In genomic region chr2:60328641-60329040, GRCm38 (mm10) we compare ENCODE assay signal across 25 mouse cellular contexts. TPM values are rescaled to one million over a fixed set of nuclear protein-coding genes. Genes with fewer than 3 reads are reported as not detected.
DNase-seq lines count a peak whose midpoint lies in the region; TF ChIP-seq lines count a peak whose summit lies in the region.
"Had no signal": no experiment of that assay in that cellular context is flagged by ENCODE, and none has a peak within 500 bp of the region (broad histone marks: within the 10 kb centered on the region; RNA-seq: fewer than 3 reads in every experiment).

No protein-coding gene starts in this region.

- peaks cover 19 to 42% of the 10 kb centered on the region in 2 experiments for H3K4me1 ChIP-seq in CH12.LX (ENCODE audit: control insufficient read depth in 1 of 2, insufficient read depth in 2 of 2)
- H3K4me1 ChIP-seq: forebrain, embryonic 10.5 days; forebrain, embryonic 13.5 days; heart, embryonic 12.5 days; heart, embryonic 15.5 days; intestine, embryonic 15.5 days had no signal

- no peak; the same call in 1 of the 2 replicates for TF ChIP-seq RAD21 in CH12.LX (IDR thresholded peaks at IDR 0.05; ENCODE audit: low read depth, low read length)

- peak; percentile 92 for TF ChIP-seq EP300 in CH12.LX (IDR thresholded peaks at IDR 0.05; ENCODE audit: low read length)

- no peaks in the 10 kb centered on the region for H3K79me2 ChIP-seq in CH12.LX (replicated peaks; ENCODE audit: control insufficient read depth, extremely low read depth, insufficient read depth, poor library complexity, severe bottlenecking)

- in situ Hi-C loops in CH12.LX (cut with MboI; ENCODE audit: low pct_ligation_motif_present, low pct_unique_long_range_greater_than_20kb, low sequenced_read_pairs) = no loop called here

- H3K27ac ChIP-seq in CH12.LX (ENCODE audit: insufficient read depth, low read depth) = peak overlapping the region; percentile 90
- H3K27ac ChIP-seq: forebrain, embryonic 10.5 days; forebrain, embryonic 13.5 days; gastrocnemius, adult 2 months; heart, embryonic 15.5 days; hindbrain, embryonic 14.5 days; hindbrain, postnatal 0 days; intestine, embryonic 15.5 days had no signal

- H3K27me3 ChIP-seq in CH12.LX (replicated peaks) = no peaks in the 10 kb centered on the region
- H3K27me3 ChIP-seq: forebrain, embryonic 13.5 days; heart, embryonic 12.5 days; heart, embryonic 15.5 days; intestine, embryonic 15.5 days had no signal

- peaks cover 22 to 50% of the 10 kb centered on the region in 2 experiments for H3K36me3 ChIP-seq in CH12.LX (replicated peaks in 1 of 2; ENCODE audit: control insufficient read depth in 1 of 2, insufficient read depth in 1 of 2, low read length in 1 of 2)
- H3K36me3 ChIP-seq: forebrain, embryonic 10.5 days; heart, embryonic 15.5 days; intestine, embryonic 15.5 days had no signal

- H3K4me3 ChIP-seq in CH12.LX (replicated peaks in 1 of 3; ENCODE audit: low read depth in 2 of 3, low read length in 2 of 3, poor library complexity in 1 of 3) = peak overlapping the region in 1 of 3 experiments; percentile 45
- H3K4me3 ChIP-seq: forebrain, embryonic 10.5 days; forebrain, embryonic 13.5 days; gastrocnemius, adult 2 months; heart, embryonic 12.5 days; heart, embryonic 15.5 days; intestine, embryonic 15.5 days had no signal

- peak overlapping the region; percentile 54 for H3K4me2 ChIP-seq in CH12.LX (ENCODE audit: insufficient read depth, low read depth, poor library complexity, severe bottlenecking)
- H3K4me2 ChIP-seq: forebrain, embryonic 13.5 days; heart, embryonic 12.5 days; heart, embryonic 15.5 days; hindbrain, embryonic 14.5 days; intestine, embryonic 15.5 days had no signal

- no peak for TF ChIP-seq CTCF in CH12.LX (conservative IDR thresholded peaks at IDR 0.05 in 1 of 2, IDR thresholded peaks at IDR 0.05 in 1 of 2; ENCODE audit: low read depth in 2 of 2, low read length in 2 of 2)

- peak overlapping the region; percentile 37 for H3K9ac ChIP-seq in CH12.LX (ENCODE audit: insufficient read depth, low read depth)
- H3K9ac ChIP-seq: forebrain, embryonic 13.5 days; heart, embryonic 12.5 days; heart, embryonic 15.5 days; hindbrain, embryonic 14.5 days; intestine, embryonic 15.5 days had no signal

- dilution Hi-C loops in CH12.LX (cut with MboI; ENCODE audit: extremely low pct_ligation_motif_present, extremely low pct_unique_long_range_greater_than_20kb, low sequenced_read_pairs) = no loop called here

- H3K9me3 ChIP-seq in CH12.LX (replicated peaks; ENCODE audit: low read length) = no peaks in the 10 kb centered on the region
- H3K9me3 ChIP-seq: forebrain, embryonic 10.5 days; forebrain, embryonic 13.5 days; heart, embryonic 12.5 days; heart, embryonic 15.5 days; intestine, embryonic 15.5 days had no signal

- DNase-seq in 416B (ENCODE audit: low read depth) = peak; percentile 21
- DNase-seq in CD4-positive helper T cell, adult 2 months (ENCODE audit: low read depth, low spot score) = peak; percentile 31
- DNase-seq in CH12.LX (ENCODE audit: extremely low read depth) = peak; percentile 71
- peak; percentile 68 for DNase-seq in induced T-regulatory cell, adult 2 months (ENCODE audit: low read depth)
- DNase-seq in heart, postnatal 25 days (ENCODE audit: low spot score) = no peak
- no peak for DNase-seq in c-Kit-positive CD71-positive TER-119-positive erythroid progenitor cells, embryonic 14.5 days (ENCODE audit: low spot score)
- DNase-seq in ovary, postnatal 14 days (ENCODE audit: low spot score) = no peak
- DNase-seq: adrenal gland, adult 8-10 months; adrenal gland, postnatal 25 days; cerebellum, adult 18-20 months; cerebellum, adult 9-10 months; cerebellum, postnatal 14 days; gastrocnemius, adult 2 months; gastrocnemius, postnatal 14 days; heart, adult 11 months; heart, postnatal 10 days; heart, postnatal 4 days; kidney, adult 11 months had no signal

- no peak for TF ChIP-seq POLR2A in CH12.LX (IDR thresholded peaks at IDR 0.05; ENCODE audit: low read depth, low read length)

- intact Hi-C loops in heart, postnatal 25 days (cut with DNase I) = no loop called here

TF ChIP-seq in CH12.LX, 34 proteins besides CTCF, POLR2A, EP300 and RAD21:
- TF ChIP-seq NELFE (IDR thresholded peaks at IDR 0.05; ENCODE audit: low read depth, low read length) (no peak), ELF1 (IDR thresholded peaks at IDR 0.05; ENCODE audit: low read depth, low read length) (no peak), TCF12 (IDR thresholded peaks at IDR 0.05; ENCODE audit: low read depth, low read length) (peak; percentile 63), MAZ (IDR thresholded peaks at IDR 0.05; ENCODE audit: low read depth, low read length) (no peak), SMC3 (IDR thresholded peaks at IDR 0.05; ENCODE audit: low read depth, low read length) (no peak), KAT2A (IDR thresholded peaks at IDR 0.05; ENCODE audit: insufficient replicate concordance, low read length) (no peak), HCFC1 (IDR thresholded peaks at IDR 0.05; ENCODE audit: low read depth, low read length) (no peak), E2F4 (IDR thresholded peaks at IDR 0.05; ENCODE audit: insufficient replicate concordance, low read depth, low read length) (no peak), MEF2A (IDR thresholded peaks at IDR 0.05; ENCODE audit: borderline replicate concordance, low read depth, low read length) (peak; percentile 83; the same call in 1 of the 2 replicates), ZKSCAN1 (IDR thresholded peaks at IDR 0.05; ENCODE audit: borderline replicate concordance, low read depth, low read length) (no peak), JUND (conservative IDR thresholded peaks at IDR 0.05; ENCODE audit: low read depth, low read length) (peak; percentile 85; the same call in 1 of the 2 replicates), TBP (conservative IDR thresholded peaks at IDR 0.05; ENCODE audit: low read depth, low read length) (no peak), USF2 (conservative IDR thresholded peaks at IDR 0.05; ENCODE audit: low read depth, low read length) (no peak), MYC (IDR thresholded peaks at IDR 0.05; ENCODE audit: low read depth, low read length) (no peak), ETS1 (conservative IDR thresholded peaks at IDR 0.05; ENCODE audit: low read depth, low read length) (peak; percentile 78), ZNF384 (IDR thresholded peaks at IDR 0.05; ENCODE audit: low read depth, low read length) (no peak), NRF1 (IDR thresholded peaks at IDR 0.05; ENCODE audit: low read depth, low read length) (no peak), ZC3H11A (IDR thresholded peaks at IDR 0.05; ENCODE audit: low read depth, low read length) (no peak), IRF4 (IDR thresholded peaks at IDR 0.05; ENCODE audit: low read depth, low read length) (peak; percentile 96), PAX5 (IDR thresholded peaks at IDR 0.05; ENCODE audit: low read length) (no peak), JUN (IDR thresholded peaks at IDR 0.05; ENCODE audit: insufficient read depth, low read depth, low read length) (peak; percentile 76), GABPA (IDR thresholded peaks at IDR 0.05; ENCODE audit: insufficient replicate concordance, low read depth, low read length) (no peak), BHLHE40 (IDR thresholded peaks at IDR 0.05; ENCODE audit: low read depth, low read length) (peak; percentile 68), POLR2AphosphoS2 (IDR thresholded peaks at IDR 0.05; ENCODE audit: low read depth, low read length) (no peak), MAX (IDR thresholded peaks at IDR 0.05; ENCODE audit: low read length) (no peak), MXI1 (IDR thresholded peaks at IDR 0.05; ENCODE audit: low read depth, low read length) (0 out of 2 replicates have a peak, but pooled peaks have one; percentile 15), MAFK (IDR thresholded peaks at IDR 0.05; ENCODE audit: insufficient replicate concordance, low read length) (peak; percentile 79), SIN3A (IDR thresholded peaks at IDR 0.05; ENCODE audit: low read length) (0 out of 2 replicates have a peak, but pooled peaks have one; percentile 12), RCOR1 (conservative IDR thresholded peaks at IDR 0.05; ENCODE audit: low read depth, low read length) (peak; percentile 66; the same call in 1 of the 2 replicates), CHD1 (IDR thresholded peaks at IDR 0.05; ENCODE audit: low read depth, low read length) (0 out of 2 replicates have a peak, but pooled peaks have one; percentile 6), CHD2 (IDR thresholded peaks at IDR 0.05; ENCODE audit: low read length) (0 out of 2 replicates have a peak, but pooled peaks have one; percentile 30), ZMIZ1 (IDR thresholded peaks at IDR 0.05; ENCODE audit: low read depth, low read length) (no peak), USF1 (IDR thresholded peaks at IDR 0.05; ENCODE audit: low read depth, low read length) (no peak), UBTF (IDR thresholded peaks at IDR 0.05; ENCODE audit: low read depth, low read length) (no peak)
TF ChIP-seq in CH12.LX: peak in this region for 13.

RNA-seq across cellular contexts. Expression of gene Cd302, which starts 44.4 kb away (rescaled TPM):
- total RNA-seq in CH12.LX (2012; rRNA removed) (not detected in 2 replicates), CH12.LX (2014; rRNA removed) (not detected in 2 replicates)
- not detected in 2 replicates for polyA plus RNA-seq in CH12.LX (2012; ENCODE audit: insufficient read length, low read depth)
- total RNA-seq in heart, postnatal 25 days (2021) = 1 to 10 TPM; 9.4 to 9.9 TPM

RNA-seq across cellular contexts. Expression of gene Ly75, which starts 54.5 kb away (rescaled TPM):
- 18.8 and 32.2 TPM in 2 replicates for total RNA-seq in CH12.LX (2012; rRNA removed)
- 13.8 and 14.5 TPM in 2 replicates for total RNA-seq in CH12.LX (2014; rRNA removed)
- 10.1 and 10.6 TPM in 2 replicates for polyA plus RNA-seq in CH12.LX (2012; ENCODE audit: insufficient read length, low read depth)
- total RNA-seq in heart, postnatal 25 days (2021) = under 1 TPM; 0.61 to 0.75 TPM

Comparison
In these comparisons a context has a peak if more than half of its experiments do, and no peak if none do; other contexts are left out.
1. DNase-seq: peak in 416B (single experiment), CD4-positive helper T cell, adult 2 months (single experiment), CH12.LX (single experiment) and induced T-regulatory cell, adult 2 months (single experiment); none in heart, postnatal 25 days (single experiment), c-Kit-positive CD71-positive TER-119-positive erythroid progenitor cells, embryonic 14.5 days (single experiment) and ovary, postnatal 14 days (single experiment).
2. RNA of gene Cd302, which starts 44.4 kb away (total RNA-seq): 9.4 to 9.9 TPM in heart, postnatal 25 days; not detected in CH12.LX; every median in the first group is over 10 times any median in the second.
3. RNA of gene Ly75, which starts 54.5 kb away (total RNA-seq): 13.8 to 32.2 TPM in CH12.LX; 0.61 to 0.75 TPM in heart, postnatal 25 days; every median in the first group is over 4 times any median in the second.